Mouse (Mus musculus) neural tube, embryonic 13.5 days (tissue): Measurements from ENCODE around the gene Zp1. TPM values are rescaled to one million over a fixed set of nuclear protein-coding genes. Genes with fewer than 3 reads are reported as not detected.

Experiments
- ATAC-seq: fragments of 200-750 bp; cut with Nextera tagmentation; 2 replicates; pipeline ENCODE4 v1.8.0; 2017; ENCODE audit warnings: low read depth, mild to moderate bottlenecking, moderate TSS enrichment, moderate library complexity
- H3K27ac ChIP-seq: fragments of 300-500 bp; sonication (generic); replicated peaks from 2 replicates; pipeline ENCODE4 v1.5.1; 2015; ENCODE audit warnings: moderate library complexity, mild to moderate bottlenecking, inconsistent platforms
- H3K27me3 ChIP-seq: fragments of 300-500 bp; sonication (generic); 2 replicates; pipeline ENCODE4 v1.6.1; 2015; ENCODE audit warnings: mild to moderate bottlenecking, inconsistent platforms
- H3K36me3 ChIP-seq: fragments of 300-500 bp; sonication (generic); 2 replicates; pipeline ENCODE4 v1.6.1; 2015; ENCODE audit warnings: mild to moderate bottlenecking, inconsistent platforms
- H3K4me1 ChIP-seq: fragments of 300-500 bp; sonication (generic); replicated peaks from 2 replicates; pipeline ENCODE4 v1.6.1; 2015; ENCODE audit warnings: inconsistent platforms
- H3K4me2 ChIP-seq: fragments of 300-500 bp; sonication (generic); 2 replicates; pipeline ENCODE4 v1.6.1; 2015; ENCODE audit warnings: inconsistent platforms, mild to moderate bottlenecking, moderate library complexity
- H3K4me3 ChIP-seq: fragments of 300-500 bp; sonication (generic); 2 replicates; pipeline ENCODE4 v1.5.1; 2015; ENCODE audit warnings: mild to moderate bottlenecking, inconsistent platforms
- H3K9ac ChIP-seq: fragments of 300-500 bp; sonication (generic); 2 replicates; pipeline ENCODE4 v1.6.1; 2015; ENCODE audit warnings: moderate library complexity, mild to moderate bottlenecking, inconsistent platforms
- H3K9me3 ChIP-seq: fragments of 300-500 bp; sonication (generic); 2 replicates; pipeline ENCODE4 v1.6.1; 2016; ENCODE audit warnings: inconsistent platforms
- WGBS: fragments of 180-500 bp; shearing (Covaris S2); methylation state at CpG from one replicate; pipeline ENCODE4 v1.1.7; 2015; 5-methylcytosine and 5-hydroxymethylcytosine counted together
- polyA plus RNA-seq: library from polyadenylated mRNA; unstranded; fragments of >200 nt; fragmentation: Nextera tagmentation; extraction: Ambion mirVana; gene quantifications from 2 replicates; pipeline ENCODE4 v1.2.1, GENCODE M21; 2015

Gene Zp1
- not detected in 2 replicates for polyA plus RNA-seq

GRCm38 (mm10) chr19:10920532-10920931 is at the start of gene Zp1:
TSS of gene Zp1 (minus strand) at chr19:10920632.
- ATAC-seq = no peak
- no peak within 1 kb of the TSS for H3K4me3 ChIP-seq
- H3K9ac ChIP-seq = no peak within 1 kb of the TSS
- H3K36me3 ChIP-seq = no peaks in the 10 kb centered on the region
- H3K9me3 ChIP-seq = no peaks in the 10 kb centered on the region
- 64% methylated on average over 2 of the region's 2 CpGs for WGBS
- no peak within 1 kb of the TSS for H3K27ac ChIP-seq
- no peak within 1 kb of the TSS for H3K4me2 ChIP-seq
- no peaks in the 10 kb centered on the region for H3K27me3 ChIP-seq
- H3K4me1 ChIP-seq = no peaks in the 10 kb centered on the region

- 90% methylated on average over 7 of the region's 7 CpGs for WGBS
- no peaks in the 10 kb centered on the region for H3K36me3 ChIP-seq
- no peaks in the 10 kb centered on the region for H3K27me3 ChIP-seq
- no peak for ATAC-seq
- H3K9ac ChIP-seq = no peak overlapping the region
- no peak overlapping the region for H3K4me2 ChIP-seq
- 0 out of 2 replicates have a peak, but pooled peaks cover 3% of the 10 kb centered on the region for H3K9me3 ChIP-seq
- no peaks in the 10 kb centered on the region for H3K4me1 ChIP-seq
- H3K27ac ChIP-seq = no peak overlapping the region
- H3K4me3 ChIP-seq = no peak overlapping the region
Measured at GRCm38 (mm10) chr19:10968578-10968977, 48.1 kb upstream of the Zp1 start.

- Histone ChIP-seq H3K4me3 (no peak overlapping the region), H3K27me3 (no peaks in the 10 kb centered on the region; the same call in 1 of the 2 replicates), H3K27ac (no peak overlapping the region), H3K9me3 (no peaks in the 10 kb centered on the region), H3K4me2 (no peak overlapping the region), H3K36me3 (no peaks in the 10 kb centered on the region), H3K4me1 (no peaks in the 10 kb centered on the region), H3K9ac (no peak overlapping the region)
- 89% methylated on average over 7 of the region's 7 CpGs for WGBS
- no peak for ATAC-seq
Measured at GRCm38 (mm10) chr19:10965721-10966120, 45.3 kb upstream of the Zp1 start.

- no peaks in the 10 kb centered on the region for H3K36me3 ChIP-seq
- no peak overlapping the region for H3K4me3 ChIP-seq
- no peaks in the 10 kb centered on the region; the same call in 1 of the 2 replicates for H3K27me3 ChIP-seq
- no peaks in the 10 kb centered on the region for H3K9me3 ChIP-seq
- H3K27ac ChIP-seq = no peak overlapping the region
- peak overlapping the region; percentile 50; the same call in 1 of the 2 replicates for H3K9ac ChIP-seq
- peaks cover 3% of the 10 kb centered on the region; the same call in 1 of the 2 replicates for H3K4me1 ChIP-seq
- no peak overlapping the region; the same call in 1 of the 2 replicates for H3K4me2 ChIP-seq
- ATAC-seq = peak; percentile 54; the same call in 1 of the 2 replicates
- 39% methylated on average over 12 of the region's 12 CpGs for WGBS
Measured at GRCm38 (mm10) chr19:10959978-10960346, 39.5 kb upstream of the Zp1 start.

- Histone ChIP-seq H3K36me3 (no peaks in the 10 kb centered on the region), H3K9me3 (no peaks in the 10 kb centered on the region), H3K9ac (peak overlapping the region; percentile 50; the same call in 1 of the 2 replicates), H3K4me2 (no peak overlapping the region; the same call in 1 of the 2 replicates), H3K27me3 (no peaks in the 10 kb centered on the region; the same call in 1 of the 2 replicates), H3K4me1 (peaks cover 3% of the 10 kb centered on the region; the same call in 1 of the 2 replicates), H3K4me3 (no peak overlapping the region), H3K27ac (no peak overlapping the region)
- peak; percentile 77 for ATAC-seq
- 37% methylated on average over 11 of the region's 11 CpGs for WGBS
Measured at GRCm38 (mm10) chr19:10959085-10959977, 38.9 kb upstream of the Zp1 start.

- Histone ChIP-seq H3K36me3 (no peaks in the 10 kb centered on the region), H3K4me2 (no peak overlapping the region), H3K4me3 (no peak overlapping the region), H3K9ac (peak overlapping the region; percentile 43), H3K27ac (0 out of 2 replicates have a peak overlapping the region, but pooled peaks have one; percentile 3), H3K4me1 (peaks cover 28% of the 10 kb centered on the region), H3K9me3 (no peaks in the 10 kb centered on the region), H3K27me3 (no peaks in the 10 kb centered on the region)
- 67% methylated on average over 11 of the region's 11 CpGs for WGBS
- no peak for ATAC-seq
Measured at GRCm38 (mm10) chr19:10952021-10952939, 31.8 kb upstream of the Zp1 start.

GRCm38 (mm10) chr19:10949558-10949957 is 29.1 kb upstream of the Zp1 start:
- Histone ChIP-seq H3K27me3 (no peaks in the 10 kb centered on the region), H3K4me2 (peak overlapping the region; percentile 100), H3K4me1 (peaks cover 41% of the 10 kb centered on the region), H3K9me3 (no peaks in the 10 kb centered on the region), H3K4me3 (peak overlapping the region; percentile 74), H3K27ac (peak overlapping the region; percentile 15; the same call in 1 of the 2 replicates), H3K9ac (peak overlapping the region; percentile 59), H3K36me3 (peaks cover 17% of the 10 kb centered on the region)
- 34% methylated on average over 9 of the region's 9 CpGs for WGBS
- peak; percentile 20 for ATAC-seq

- Histone ChIP-seq H3K9me3 (no peaks in the 10 kb centered on the region), H3K36me3 (peaks cover 22% of the 10 kb centered on the region), H3K27me3 (no peaks in the 10 kb centered on the region), H3K4me1 (peaks cover 41% of the 10 kb centered on the region), H3K27ac (peak within 1 kb of the TSS; percentile 15; the same call in 1 of the 2 replicates), H3K4me2 (peak within 1 kb of the TSS; percentile 100), H3K9ac (peak within 1 kb of the TSS; percentile 88), H3K4me3 (peak within 1 kb of the TSS; percentile 74)
- under 1% methylated on average over 30 of the region's 30 CpGs for WGBS
- peak; percentile 98 for ATAC-seq
Measured at GRCm38 (mm10) chr19:10949112-10949511, 28.7 kb upstream of the Zp1 start, which contains the start of gene Ccdc86. TSS of gene Ccdc86 (minus strand) at chr19:10949266.

GRCm38 (mm10) chr19:10948416-10948815 is 28.0 kb upstream of the Zp1 start:
- H3K36me3 ChIP-seq = peaks cover 29% of the 10 kb centered on the region
- WGBS = under 1% methylated on average over 20 of the region's 20 CpGs
- H3K4me3 ChIP-seq = peak overlapping the region; percentile 74
- H3K27me3 ChIP-seq = no peaks in the 10 kb centered on the region
- H3K27ac ChIP-seq = no peak overlapping the region
- peak; percentile 21; the same call in 1 of the 2 replicates for ATAC-seq
- H3K9ac ChIP-seq = peak overlapping the region; percentile 88
- H3K4me1 ChIP-seq = peaks cover 41% of the 10 kb centered on the region
- H3K4me2 ChIP-seq = peak overlapping the region; percentile 100
- no peaks in the 10 kb centered on the region for H3K9me3 ChIP-seq

GRCm38 (mm10) chr19:10947219-10947618 is 26.8 kb upstream of the Zp1 start:
- WGBS = 93% methylated on average over 5 of the region's 5 CpGs
- Histone ChIP-seq H3K4me3 (peak overlapping the region; percentile 74), H3K9me3 (no peaks in the 10 kb centered on the region), H3K4me1 (peaks cover 37% of the 10 kb centered on the region), H3K27ac (no peak overlapping the region), H3K36me3 (peaks cover 41% of the 10 kb centered on the region), H3K9ac (peak overlapping the region; percentile 88), H3K4me2 (peak overlapping the region; percentile 100), H3K27me3 (no peaks in the 10 kb centered on the region)
- no peak for ATAC-seq

GRCm38 (mm10) chr19:10946506-10946905 is 26.1 kb upstream of the Zp1 start:
- WGBS = 85% methylated on average over 3 of the region's 3 CpGs
- Histone ChIP-seq H3K4me1 (peaks cover 36% of the 10 kb centered on the region), H3K4me3 (0 out of 2 replicates have a peak overlapping the region, but pooled peaks have one; percentile 3), H3K4me2 (peak overlapping the region; percentile 100; the same call in 1 of the 2 replicates), H3K9ac (peak overlapping the region; percentile 88; the same call in 1 of the 2 replicates), H3K9me3 (no peaks in the 10 kb centered on the region), H3K27me3 (no peaks in the 10 kb centered on the region), H3K27ac (no peak overlapping the region), H3K36me3 (peaks cover 46% of the 10 kb centered on the region)
- ATAC-seq = no peak
